9 mouse cellular contexts compared by ENCODE assay signal in genomic region chr8:70773410-70773809, GRCm38 (mm10). TPM values are rescaled to one million over a fixed set of nuclear protein-coding genes. Genes with fewer than 3 reads are reported as not detected.
DNase-seq lines count a peak whose midpoint lies in the region; ATAC-seq and TF ChIP-seq lines count a peak whose summit lies in the region.
"Had no signal": no experiment of that assay in that cellular context is flagged by ENCODE, and none has a peak within 500 bp of the region (broad histone marks: within the 10 kb centered on the region; RNA-seq: fewer than 3 reads in every experiment).

No protein-coding gene starts in this region.

- peaks cover 34% of the 10 kb centered on the region for H3K4me1 ChIP-seq in heart, embryonic 16.5 days (ENCODE audit: control insufficient read depth, insufficient read depth, low read length)
- peaks cover 8% of the 10 kb centered on the region; the same call in 1 of the 2 replicates for H3K4me1 ChIP-seq in cortical plate, adult 2 months (ENCODE audit: control insufficient read depth, insufficient read depth, low read length)
- peaks cover 46% of the 10 kb centered on the region for H3K4me1 ChIP-seq in limb, embryonic 13.5 days

- no peak overlapping the region for H3K4me3 ChIP-seq in heart, embryonic 16.5 days (ENCODE audit: low read length)
- no peak overlapping the region for H3K4me3 ChIP-seq in cortical plate, adult 2 months (ENCODE audit: insufficient read depth, low read length)
- peak overlapping the region; percentile 8; the same call in 1 of the 2 replicates for H3K4me3 ChIP-seq in limb, embryonic 13.5 days

- H3K27ac ChIP-seq in heart, embryonic 16.5 days (ENCODE audit: low read length): peak overlapping the region; percentile 58; the same call in 1 of the 2 replicates
- peak overlapping the region; percentile 41; the same call in 1 of the 2 replicates for H3K27ac ChIP-seq in cortical plate, adult 2 months (ENCODE audit: insufficient read depth, low read length)
- peak overlapping the region; percentile 79; the same call in 1 of the 2 replicates for H3K27ac ChIP-seq in limb, embryonic 13.5 days

- no peak for TF ChIP-seq POLR2A in cortical plate, adult 2 months (IDR thresholded peaks at IDR 0.05; ENCODE audit: extremely low read depth, insufficient read depth, low read length)

- no peak for ATAC-seq in heart, embryonic 16.5 days (replicated peaks; ENCODE audit: extremely low read depth, insufficient read depth, low FRiP score)
- ATAC-seq in limb, embryonic 13.5 days (ENCODE audit: low FRiP score, low read depth): no peak

- no peak overlapping the region for H3K9ac ChIP-seq in heart, embryonic 16.5 days (ENCODE audit: low read length)
- H3K9ac ChIP-seq in limb, embryonic 13.5 days: peak overlapping the region; percentile 98

- no peaks in the 10 kb centered on the region for H3K27me3 ChIP-seq in heart, embryonic 16.5 days (ENCODE audit: control insufficient read depth, insufficient read depth, low read length)
- H3K27me3 ChIP-seq in limb, embryonic 13.5 days: no peaks in the 10 kb centered on the region

- peaks cover 25% of the 10 kb centered on the region for H3K36me3 ChIP-seq in heart, embryonic 16.5 days (ENCODE audit: control insufficient read depth, insufficient read depth)
- H3K36me3 ChIP-seq in limb, embryonic 13.5 days: peaks cover 70% of the 10 kb centered on the region

- no peak overlapping the region; the same call in 1 of the 2 replicates for H3K4me2 ChIP-seq in heart, embryonic 16.5 days (ENCODE audit: low read depth, low read length)
- H3K4me2 ChIP-seq in limb, embryonic 13.5 days (replicated peaks): peak overlapping the region; percentile 93

- no peaks in the 10 kb centered on the region for H3K9me3 ChIP-seq in heart, embryonic 16.5 days (replicated peaks; ENCODE audit: control insufficient read depth, low read length)
- no peaks in the 10 kb centered on the region for H3K9me3 ChIP-seq in limb, embryonic 13.5 days
- H3K9me3 ChIP-seq: G1E had no signal

- TF ChIP-seq CTCF in cortical plate, adult 2 months (IDR thresholded peaks at IDR 0.05; ENCODE audit: extremely low read depth, insufficient read depth, low read length): no peak

- no peak for DNase-seq in heart, adult 9 months (ENCODE audit: low spot score in 2 of 2)
- peak; percentile 88 for DNase-seq in MN1 (ENCODE audit: low spot score)
- DNase-seq in frontal cortex, postnatal 10 days (ENCODE audit: low spot score in 2 of 2): no peak
- DNase-seq in spleen, postnatal 14 days (ENCODE audit: low spot score in 2 of 2): no peak
- DNase-seq in left cerebral cortex, adult 8-10 months (ENCODE audit: low spot score in 2 of 2): no peak

- WGBS in heart, embryonic 16.5 days: 65% methylated on average over 5 of the region's 5 CpGs
- 69% methylated on average over 5 of the region's 5 CpGs for WGBS in limb, embryonic 13.5 days

RNA-seq across cellular contexts. Expression of gene Pik3r2, which starts 3.1 kb away (rescaled TPM):
- 42.1 and 43.3 TPM in 2 replicates for polyA plus RNA-seq in heart, embryonic 16.5 days (2015; fragmentation: Nextera tagmentation; extraction: Ambion mirVana)
- 177 and 193 TPM in 2 replicates for polyA plus RNA-seq in cortical plate, adult 2 months (2012; rRNA removed)
- 78.1 and 81.3 TPM in 2 replicates for polyA plus RNA-seq in limb, embryonic 13.5 days (2015; fragmentation: Nextera tagmentation; extraction: Ambion mirVana)
- total RNA-seq in left cerebral cortex, adult 8-10 months (2022): 100 to 1,000 TPM; 143 to 151 (median 149) TPM

RNA-seq across cellular contexts. Expression of gene Mpv17l2, which starts 12.7 kb away (rescaled TPM):
- 44.0 and 50.5 TPM in 2 replicates for polyA plus RNA-seq in heart, embryonic 16.5 days (2015; fragmentation: Nextera tagmentation; extraction: Ambion mirVana)
- 51.6 and 59.2 TPM in 2 replicates for polyA plus RNA-seq in cortical plate, adult 2 months (2012; rRNA removed)
- 29.2 and 36.6 TPM in 2 replicates for polyA plus RNA-seq in limb, embryonic 13.5 days (2015; fragmentation: Nextera tagmentation; extraction: Ambion mirVana)
- total RNA-seq in left cerebral cortex, adult 8-10 months (2022): 10 to 100 TPM; 31.0 to 39.0 (median 32.8) TPM

RNA-seq across cellular contexts. Expression of gene Rab3a, which starts 18.9 kb away (rescaled TPM):
- 29.1 and 30.0 TPM in 2 replicates for polyA plus RNA-seq in heart, embryonic 16.5 days (2015; fragmentation: Nextera tagmentation; extraction: Ambion mirVana)
- polyA plus RNA-seq in cortical plate, adult 2 months (2012; rRNA removed): 1,139 and 1,160 TPM in 2 replicates
- 18.0 and 19.6 TPM in 2 replicates for polyA plus RNA-seq in limb, embryonic 13.5 days (2015; fragmentation: Nextera tagmentation; extraction: Ambion mirVana)
- 100 to 1,000 TPM; 805 to 866 (median 821) TPM for total RNA-seq in left cerebral cortex, adult 8-10 months (2022)

RNA-seq across cellular contexts. Expression of gene Mast3, which starts 31.4 kb away (rescaled TPM):
- 7.3 and 9.3 TPM in 2 replicates for polyA plus RNA-seq in heart, embryonic 16.5 days (2015; fragmentation: Nextera tagmentation; extraction: Ambion mirVana)
- 265 and 282 TPM in 2 replicates for polyA plus RNA-seq in cortical plate, adult 2 months (2012; rRNA removed)
- polyA plus RNA-seq in limb, embryonic 13.5 days (2015; fragmentation: Nextera tagmentation; extraction: Ambion mirVana): 13.1 and 14.0 TPM in 2 replicates
- total RNA-seq in left cerebral cortex, adult 8-10 months (2022): 100 to 1,000 TPM; 276 to 316 (median 288) TPM

RNA-seq across cellular contexts. Expression of gene Il12rb1, which starts 34.8 kb away (rescaled TPM):
- 0.77 and 1.6 TPM in 2 replicates for polyA plus RNA-seq in heart, embryonic 16.5 days (2015; fragmentation: Nextera tagmentation; extraction: Ambion mirVana)
- 1.1 TPM in 2 replicates for polyA plus RNA-seq in cortical plate, adult 2 months (2012; rRNA removed)
- polyA plus RNA-seq in limb, embryonic 13.5 days (2015; fragmentation: Nextera tagmentation; extraction: Ambion mirVana): 0.06 TPM in 1 of 2 replicates, not detected in the other
- 1 to 10 TPM in 2 of 4 experiments, under 1 TPM in 2; 0.84 to 1.3 (median 1.0) TPM for total RNA-seq in left cerebral cortex, adult 8-10 months (2022)

Comparison
In these comparisons a context has a peak if more than half of its experiments do, and no peak if none do; other contexts are left out.
1. RNA of gene Rab3a, which starts 18.9 kb away (polyA plus RNA-seq): 1,139 to 1,160 TPM in cortical plate, adult 2 months; 29.1 to 30.0 TPM in heart, embryonic 16.5 days and 18.0 to 19.6 TPM in limb, embryonic 13.5 days; every median in the first group is over 10 times any median in the second.
2. Peak in every context shown above with its lines, with median percentiles within 50 percentile points of each other: H3K27ac ChIP-seq.